Mouse (Mus musculus) left cerebral cortex, adult 6 months (tissue): ENCODE measurements around the gene Supv3l1. TPM values are rescaled to one million over a fixed set of nuclear protein-coding genes. Genes with fewer than 3 reads are reported as not detected.

Experiments
- long read RNA-seq, 2 experiments: library from polyadenylated mRNA; unstranded; transcript quantifications; one replicate each; pipeline ENCODE4 v2.0.0; 2019 to 2020
- polyA plus RNA-seq: library from polyadenylated mRNA; unstranded; fragments of <200 nt; fragmentation: Nextera tagmentation; gene quantifications from 2 replicates; pipeline ENCODE4 v1.2.3, GENCODE M21; 2021

The Supv3l1 gene
- 12.8 and 14.4 TPM in 2 replicates for polyA plus RNA-seq
- long read RNA-seq, experiment 1, transcript Supv3l1-201 (15 exons, 2,604 nt), result major isoform, 102 of 137 reads
- long read RNA-seq, experiment 1, transcript Supv3l1-205 (15 exons, 2,519 nt), result minor isoform, 6 of 137 reads
- long read RNA-seq, experiment 1, partial matches to known transcripts, result 8 of 137 reads
- long read RNA-seq, experiment 1, other reads (novel, unspliced or antisense), result 19 of 137 reads
- long read RNA-seq, experiment 2, transcript Supv3l1-201 (15 exons, 2,604 nt), result major isoform, 18 of 24 reads
- long read RNA-seq, experiment 2, partial matches to known transcripts, result 2 of 24 reads
- long read RNA-seq, experiment 2, other reads (novel, unspliced or antisense), result 4 of 24 reads

DNA sequence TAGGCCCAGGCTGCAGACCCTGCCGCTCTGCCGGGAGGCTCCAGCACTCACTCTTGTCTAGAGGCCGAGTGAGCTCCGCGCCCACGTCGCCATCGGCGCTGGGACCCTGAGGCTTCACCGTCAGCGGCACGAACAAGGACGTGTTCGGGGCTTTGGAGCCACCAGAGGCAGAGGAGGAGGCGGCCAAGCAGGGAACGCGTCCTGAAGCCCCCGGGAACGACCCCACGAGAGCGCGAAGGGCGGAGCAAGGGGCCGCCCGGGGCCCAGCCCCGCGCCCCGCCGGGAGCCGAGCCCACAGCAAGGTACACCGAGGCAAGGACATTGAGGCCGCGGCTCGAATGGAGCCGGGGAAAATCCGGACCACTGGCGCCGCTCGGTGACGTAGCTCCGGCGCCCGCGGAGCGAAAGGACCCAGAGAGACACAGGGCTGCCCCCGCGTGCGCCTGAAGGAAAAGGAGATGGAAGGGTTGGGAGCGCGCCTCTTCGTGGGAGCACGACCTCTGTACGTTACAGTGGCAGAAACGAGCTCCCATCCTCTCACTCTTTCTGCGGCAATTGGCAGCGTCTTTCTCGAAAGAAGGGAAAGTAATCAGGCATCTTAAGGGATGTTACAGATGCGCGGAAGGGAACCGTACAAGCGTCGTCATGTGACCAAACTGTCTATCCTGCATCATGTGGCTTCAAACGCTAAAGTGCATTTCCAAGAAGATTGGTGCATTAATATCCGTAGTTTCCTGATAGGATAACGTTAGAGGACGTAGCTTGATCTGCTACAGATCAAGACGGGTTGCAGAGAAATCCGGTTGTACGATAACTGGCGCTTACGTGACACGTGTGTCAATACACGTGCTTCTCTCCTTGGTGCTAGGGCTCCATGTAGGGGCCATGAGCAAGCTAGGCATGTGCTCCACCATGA, at the start of gene Supv3l1, which contains the start of gene 4930507D05Rik:
Gene Supv3l1, minus strand, starts transcription at position 375 of the 916 bp plus-strand sequence.
Gene 4930507D05Rik, plus strand, starts transcription at position 126 of the 916 bp plus-strand sequence.

DNA sequence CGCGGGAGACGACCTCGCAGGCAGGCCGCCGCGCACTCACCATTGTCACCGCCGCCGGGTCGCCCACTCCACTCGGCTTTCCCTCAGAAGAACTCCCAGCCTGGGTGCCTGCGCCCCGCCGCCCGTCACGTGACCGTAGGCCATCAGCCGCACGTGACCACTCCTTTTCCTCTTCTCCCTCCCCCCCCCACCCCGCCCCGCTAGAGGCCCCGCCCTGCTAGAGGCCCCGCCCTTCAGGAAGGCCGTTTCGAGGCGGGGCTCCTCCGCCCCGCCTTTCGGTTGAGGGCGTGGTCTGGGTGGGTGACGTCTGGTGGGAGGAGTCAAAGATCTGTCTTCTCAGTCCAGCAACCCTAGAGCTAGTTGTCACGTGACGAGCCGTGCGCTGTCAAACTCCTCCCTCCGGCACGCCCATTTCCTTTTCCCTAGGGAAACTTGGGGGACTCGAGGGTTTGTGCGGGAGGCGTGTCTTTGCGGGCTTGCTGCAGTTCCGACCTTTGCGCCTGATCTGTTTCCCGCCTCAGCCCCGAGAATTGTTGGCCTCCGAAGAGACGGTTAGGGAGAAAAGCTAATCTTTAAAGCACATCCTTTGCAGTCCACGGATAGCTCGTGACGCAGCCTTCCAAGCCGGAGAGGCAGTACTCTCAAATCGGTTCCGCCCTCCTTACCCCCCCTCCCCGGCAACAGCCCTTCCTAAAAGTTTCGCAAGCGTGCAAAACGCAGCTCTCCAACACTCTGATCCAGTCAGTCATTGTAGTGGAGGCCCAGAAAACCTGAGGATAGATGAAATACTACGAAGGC, 37.3 kb upstream of the Supv3l1 start, which contains the start of gene Vps26a:
Gene Vps26a, minus strand, starts transcription at position 188 of the 798 bp plus-strand sequence.

DNA sequence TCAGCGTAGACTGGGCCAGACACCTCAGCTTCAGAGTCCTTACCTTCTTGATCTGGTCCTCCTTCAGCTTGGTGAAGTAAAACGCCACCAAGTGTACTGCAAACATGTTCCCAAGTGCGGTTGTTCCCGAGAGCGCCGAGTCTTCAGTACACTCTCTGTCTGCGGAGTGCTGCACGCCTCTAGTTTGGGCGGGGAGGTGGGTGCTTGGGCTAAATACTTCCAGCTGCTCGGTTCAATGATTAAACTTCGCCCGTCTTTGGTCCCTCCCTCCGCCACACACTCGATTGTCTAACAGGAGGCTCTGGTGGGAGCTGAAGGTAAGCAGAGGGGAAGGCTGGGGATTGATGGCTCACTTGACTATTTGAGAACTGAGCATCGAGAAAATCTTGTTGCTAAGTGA, 27.3 kb downstream of the Supv3l1 start, which contains the start of gene Hkdc1:
Gene Hkdc1, minus strand, starts transcription at position 237 of the 400 bp plus-strand sequence.

DNA sequence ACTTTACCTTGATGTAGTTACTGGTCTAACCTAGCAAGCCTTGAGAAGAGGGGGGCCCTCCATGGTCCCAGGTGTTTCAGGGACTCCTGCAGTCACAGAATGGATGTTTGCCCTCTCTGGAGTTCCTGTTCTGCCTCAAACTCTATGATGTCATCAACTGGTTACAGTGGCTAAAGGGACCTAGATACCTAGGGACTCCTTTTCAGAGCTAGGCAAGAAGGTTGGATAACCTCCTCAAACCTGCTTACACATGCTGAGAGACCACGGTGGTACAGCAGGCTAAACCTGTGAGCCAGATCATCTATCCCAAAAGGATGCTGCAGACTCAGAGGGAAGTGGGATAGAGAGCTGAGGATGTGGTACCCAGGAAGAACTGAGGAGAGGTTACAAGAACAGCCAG, 69.7 kb downstream of the Supv3l1 start, which contains the start of gene Hk1:
Gene Hk1, minus strand, starts transcription at position 101 of the 400 bp plus-strand sequence.

Other genes starting within 250 kb of the Supv3l1 start
- 20.9 and 27.5 TPM in 2 replicates for gene Tspan15, start 218.5 kb downstream of the Supv3l1 start, polyA plus RNA-seq
- gene Tacr2, start 197.3 kb downstream of the Supv3l1 start, polyA plus RNA-seq, result 0.19 and 0.37 TPM in 2 replicates
- 19.9 and 78.0 TPM in 2 replicates for gene Hk1, start 69.8 kb downstream of the Supv3l1 start, polyA plus RNA-seq
- 2.8 and 3.3 TPM in 2 replicates for gene Hkdc1, start 27.2 kb downstream of the Supv3l1 start, polyA plus RNA-seq
- 0.56 and 1.1 TPM in 2 replicates for gene 4930507D05Rik, start 249 bp downstream of the Supv3l1 start, polyA plus RNA-seq
- 46.0 and 58.3 TPM in 2 replicates for gene Vps26a, start 37.1 kb upstream of the Supv3l1 start, polyA plus RNA-seq
- 18.4 and 19.6 TPM in 2 replicates for gene Srgn, start 77.7 kb upstream of the Supv3l1 start, polyA plus RNA-seq
- 34.4 and 137 TPM in 2 replicates for gene Kif1bp, start 128.7 kb upstream of the Supv3l1 start, polyA plus RNA-seq
- 3.8 and 4.1 TPM in 2 replicates for gene Ddx21, start 152.5 kb upstream of the Supv3l1 start, polyA plus RNA-seq
- gene Ddx50, start 201.5 kb upstream of the Supv3l1 start, polyA plus RNA-seq, result 42.2 and 43.4 TPM in 2 replicates